Mouse (Mus musculus) heart, postnatal 0 days (tissue): ENCODE results near the gene Clic1.

Experiments
- CTCF ChIP-seq: IDR thresholded peaks from 2 replicates; pipeline ENCODE4 v1.5.1; 2016; ENCODE audit warnings: antibody characterized with exemption, control low read depth, low read depth
- EP300 ChIP-seq: IDR thresholded peaks from 2 replicates; pipeline ENCODE4 v1.6.1; 2016; ENCODE audit warnings: antibody characterized with exemption, low read depth

- TF ChIP-seq CTCF (no peak), EP300 (no peak)
Measured at GRCm38 (mm10) chr17:35044904-35045806, 4.6 kb upstream of the Clic1 start.
